ENCODE assay signal across 12 mouse cellular contexts in the genomic region with DNA sequence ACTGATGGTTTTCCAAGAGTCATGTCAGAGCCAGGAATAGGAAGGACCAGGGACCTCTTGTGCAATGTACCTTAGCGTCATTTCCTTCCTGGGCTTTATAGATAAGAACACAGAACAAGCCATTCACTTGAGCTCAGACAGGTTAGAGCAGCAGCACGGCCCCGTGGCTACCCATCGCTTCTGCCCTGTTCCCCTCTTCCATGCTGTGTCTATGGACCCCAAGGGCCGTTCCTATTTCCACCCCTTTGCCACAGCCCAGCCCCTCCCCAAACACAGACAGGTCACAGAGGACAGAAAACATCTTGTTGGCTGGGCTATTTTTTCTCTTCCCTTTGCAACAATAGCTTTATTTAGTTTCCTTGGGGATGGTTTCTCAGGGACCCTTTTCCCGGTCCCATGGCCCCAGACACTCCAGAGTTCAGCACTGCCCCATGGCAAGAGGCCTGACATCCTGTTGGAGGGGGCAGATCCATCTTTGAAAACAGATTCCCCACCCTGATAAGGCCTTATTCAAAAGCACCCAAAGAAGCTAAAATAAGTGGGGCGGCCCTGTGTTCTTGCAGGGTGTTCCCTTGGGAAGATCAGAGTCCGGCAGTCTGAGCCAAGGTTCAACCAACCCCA.
A peak's percentile ranks its signal among the peaks of the same experiment; 100 is the strongest.
DNase-seq lines count a peak whose midpoint lies in the region; ATAC-seq lines count a peak whose summit lies in the region.
"Had no signal": no experiment of that assay in that cellular context is flagged by ENCODE, and none has a peak within 500 bp of the region (broad histone marks: within the 10 kb centered on the region; RNA-seq: fewer than 3 reads in every experiment).

No protein-coding gene starts in this region.

- no peaks in the 10 kb centered on the region for H3K9me3 ChIP-seq in heart, embryonic 12.5 days (replicated peaks)
- no peaks in the 10 kb centered on the region for H3K9me3 ChIP-seq in limb, embryonic 10.5 days (replicated peaks)
- H3K9me3 ChIP-seq in midbrain, embryonic 13.5 days, result no peaks in the 10 kb centered on the region
- H3K9me3 ChIP-seq: limb, embryonic 12.5 days; midbrain, embryonic 15.5 days had no signal

- peak; percentile 58 for DNase-seq in kidney, adult 11 months
- no peak for DNase-seq in kidney, adult 18-20 months
- peak; percentile 22 for DNase-seq in kidney, postnatal 10 days
- DNase-seq in limb, embryonic 10.5 days (ENCODE audit: low spot score), result no peak
- DNase-seq: spleen, adult 18-20 months; thymus, postnatal 4 days had no signal

- no peak overlapping the region for H3K27ac ChIP-seq in heart, embryonic 12.5 days (ENCODE audit: poor library complexity, severe bottlenecking)
- H3K27ac ChIP-seq in limb, embryonic 10.5 days, result no peak overlapping the region
- H3K27ac ChIP-seq in midbrain, embryonic 13.5 days, result no peak overlapping the region
- H3K27ac ChIP-seq: limb, embryonic 12.5 days; midbrain, embryonic 15.5 days had no signal

- WGBS in heart, embryonic 12.5 days, result 48% methylated on average over 8 of the region's 8 CpGs
- WGBS in limb, embryonic 10.5 days, result 86% methylated on average over 8 of the region's 8 CpGs
- WGBS in midbrain, embryonic 13.5 days, result 86% methylated on average over 8 of the region's 8 CpGs

- 0 out of 2 replicates have a peak, but pooled peaks cover 3% of the 10 kb centered on the region for H3K27me3 ChIP-seq in heart, embryonic 12.5 days (replicated peaks)
- H3K27me3 ChIP-seq in limb, embryonic 10.5 days (ENCODE audit: low read depth, poor library complexity, severe bottlenecking), result no peaks in the 10 kb centered on the region
- H3K27me3 ChIP-seq in midbrain, embryonic 13.5 days, result no peaks in the 10 kb centered on the region
- H3K27me3 ChIP-seq: limb, embryonic 12.5 days; midbrain, embryonic 15.5 days had no signal

- no peak overlapping the region for H3K4me2 ChIP-seq in heart, embryonic 12.5 days
- no peak overlapping the region for H3K4me2 ChIP-seq in midbrain, embryonic 13.5 days (replicated peaks)
- H3K4me2 ChIP-seq: limb, embryonic 12.5 days; midbrain, embryonic 15.5 days had no signal

- no peak overlapping the region for H3K9ac ChIP-seq in heart, embryonic 12.5 days
- no peak overlapping the region for H3K9ac ChIP-seq in midbrain, embryonic 13.5 days (replicated peaks)
- H3K9ac ChIP-seq: limb, embryonic 12.5 days; midbrain, embryonic 15.5 days had no signal

- ATAC-seq in heart, embryonic 12.5 days (ENCODE audit: insufficient number of reproducible peaks, low FRiP score), result peak; percentile 63
- ATAC-seq in megakaryocyte, adult 5-6 weeks (ENCODE audit: poor library complexity, severe bottlenecking), result peak; percentile 33; the same call in 1 of the 2 replicates
- no peak for ATAC-seq in activated CD4-positive, CD25-positive, alpha-beta regulatory T cell, adult 4 months
- no peak for ATAC-seq in midbrain, embryonic 13.5 days
- ATAC-seq: midbrain, embryonic 15.5 days had no signal

- H3K36me3 ChIP-seq in heart, embryonic 12.5 days, result no peaks in the 10 kb centered on the region
- H3K36me3 ChIP-seq in limb, embryonic 10.5 days, result no peaks in the 10 kb centered on the region
- no peaks in the 10 kb centered on the region for H3K36me3 ChIP-seq in midbrain, embryonic 13.5 days
- H3K36me3 ChIP-seq: limb, embryonic 12.5 days; midbrain, embryonic 15.5 days had no signal

- no peak overlapping the region for H3K4me3 ChIP-seq in heart, embryonic 12.5 days
- H3K4me3 ChIP-seq in limb, embryonic 10.5 days, result no peak overlapping the region
- no peak overlapping the region for H3K4me3 ChIP-seq in midbrain, embryonic 13.5 days (replicated peaks)
- H3K4me3 ChIP-seq: limb, embryonic 12.5 days; midbrain, embryonic 15.5 days had no signal

- H3K4me1 ChIP-seq in heart, embryonic 12.5 days (replicated peaks), result peaks cover 12% of the 10 kb centered on the region
- peaks cover 8% of the 10 kb centered on the region for H3K4me1 ChIP-seq in limb, embryonic 10.5 days
- no peaks in the 10 kb centered on the region for H3K4me1 ChIP-seq in midbrain, embryonic 13.5 days (replicated peaks)
- H3K4me1 ChIP-seq: midbrain, embryonic 15.5 days had no signal

Comparison
In these comparisons a context has a peak if more than half of its experiments do, and no peak if none do; other contexts are left out.
1. DNase-seq: peak in kidney, adult 11 months (single experiment) and kidney, postnatal 10 days (single experiment); none in kidney, adult 18-20 months (single experiment) and limb, embryonic 10.5 days (single experiment).
2. ATAC-seq: peak in heart, embryonic 12.5 days (single experiment) and megakaryocyte, adult 5-6 weeks (single experiment); none in activated CD4-positive, CD25-positive, alpha-beta regulatory T cell, adult 4 months (single experiment) and midbrain, embryonic 13.5 days (single experiment).